Mouse (Mus musculus) midbrain, embryonic 16.5 days (tissue): ENCODE results near the gene Robo1. TPM values are rescaled to one million over a fixed set of nuclear protein-coding genes. Genes with fewer than 3 reads are reported as not detected.

ENCODE experiments used
- ATAC-seq: fragments of 200-750 bp; cut with Nextera tagmentation; 2 replicates; pipeline ENCODE4 v1.8.0; 2017; ENCODE audit warnings: moderate TSS enrichment
- H3K27ac ChIP-seq: fragments of 300-500 bp; sonication (generic); 2 replicates; pipeline ENCODE4 v1.5.1; 2014; ENCODE audit warnings: mild to moderate bottlenecking, low read length, mixed read lengths
- H3K27me3 ChIP-seq: fragments of 300-500 bp; sonication (generic); 2 replicates; pipeline ENCODE4 v1.6.1; 2014; ENCODE audit warnings: low read depth, low read length, mixed read lengths; ENCODE audit not compliant: control insufficient read depth, insufficient read depth
- H3K36me3 ChIP-seq: fragments of 300-500 bp; sonication (generic); 2 replicates; pipeline ENCODE4 v1.6.1; 2014; ENCODE audit warnings: mild to moderate bottlenecking, low read length, moderate library complexity, mixed read lengths; ENCODE audit not compliant: control insufficient read depth, insufficient read depth
- H3K4me1 ChIP-seq: fragments of 300-500 bp; sonication (generic); 2 replicates; pipeline ENCODE4 v1.6.1; 2014; ENCODE audit warnings: mild to moderate bottlenecking, low read length, mixed read lengths; ENCODE audit not compliant: control insufficient read depth, insufficient read depth
- H3K4me2 ChIP-seq: fragments of 300-500 bp; sonication (generic); 2 replicates; pipeline ENCODE4 v1.6.1; 2014; ENCODE audit warnings: mild to moderate bottlenecking, low read length, mixed read lengths
- H3K4me3 ChIP-seq: fragments of 300-500 bp; sonication (generic); 2 replicates; pipeline ENCODE4 v1.5.1; 2014; ENCODE audit warnings: low read depth, mild to moderate bottlenecking, low read length, moderate library complexity, mixed read lengths
- H3K9ac ChIP-seq: fragments of 300-500 bp; sonication (generic); 2 replicates; pipeline ENCODE4 v1.6.1; 2014; ENCODE audit warnings: low read depth, low read length, mixed read lengths
- H3K9me3 ChIP-seq: fragments of 300-500 bp; sonication (generic); replicated peaks from 2 replicates; pipeline ENCODE4 v1.6.1; 2014; ENCODE audit warnings: mild to moderate bottlenecking, low read length, mixed read lengths; ENCODE audit not compliant: control insufficient read depth, poor library complexity, severe bottlenecking
- WGBS: fragments of 180-500 bp; shearing (Covaris S2); extraction: QIAGEN DNeasy Blood & Tissue Kit; methylation state at CpG from one replicate; pipeline ENCODE4 v1.1.7; 2014; 5-methylcytosine and 5-hydroxymethylcytosine counted together
- polyA plus RNA-seq: library from polyadenylated mRNA; unstranded; fragments of >200 nt; fragmentation: Nextera tagmentation; extraction: Ambion mirVana; gene quantifications from 2 replicates; pipeline ENCODE4 v1.2.1, GENCODE M21; 2015

The Robo1 gene
- polyA plus RNA-seq, 1 experiment from 2014 or later = 47.9 TPM

DNA sequence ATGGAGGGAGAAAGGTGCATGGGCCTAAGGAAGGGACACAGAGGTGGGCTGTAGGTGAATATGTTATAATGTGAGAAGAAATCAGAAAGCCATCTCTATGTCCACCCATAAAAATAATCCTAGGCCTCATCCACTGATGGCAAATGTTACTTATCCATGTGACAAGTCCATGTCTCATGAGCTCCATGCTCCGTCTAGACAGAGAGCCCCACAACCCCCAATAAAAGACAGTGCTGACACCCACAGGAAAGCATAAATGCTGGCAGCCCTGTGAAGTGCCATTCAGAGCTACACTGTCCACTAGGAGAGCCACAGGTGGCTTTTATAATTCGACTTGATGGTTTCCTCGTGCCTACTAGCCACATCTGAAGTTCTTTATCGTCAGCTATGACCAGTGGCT, 694.6 kb downstream of the Robo1 start:
- no peak for ATAC-seq
- Histone ChIP-seq H3K36me3 (peaks cover 8% of the 10 kb centered on the region; the same call in 1 of the 2 replicates), H3K9ac (no peak overlapping the region), H3K9me3 (no peaks in the 10 kb centered on the region), H3K27ac (no peak overlapping the region), H3K27me3 (no peaks in the 10 kb centered on the region), H3K4me1 (no peaks in the 10 kb centered on the region), H3K4me3 (no peak overlapping the region), H3K4me2 (no peak overlapping the region)
- WGBS = 85% methylated on average over 4 of the region's 4 CpGs

DNA sequence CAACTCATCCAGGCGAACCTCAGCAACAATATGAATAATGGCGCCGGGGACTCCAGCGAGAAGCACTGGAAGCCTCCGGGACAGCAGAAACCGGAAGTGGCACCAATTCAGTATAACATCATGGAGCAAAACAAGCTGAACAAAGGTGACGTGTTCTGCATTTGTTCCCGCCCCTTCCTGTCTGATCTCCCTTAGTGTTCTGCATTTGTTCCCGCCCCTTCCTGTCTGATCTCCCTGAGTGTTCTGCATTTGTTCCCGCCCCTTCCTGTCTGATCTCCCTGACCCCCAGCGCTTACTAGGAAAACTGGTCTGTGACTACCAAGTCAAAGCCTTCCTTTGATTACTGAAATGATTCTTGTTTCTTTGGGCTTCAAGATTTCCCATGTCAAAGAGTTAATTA, 696.5 kb downstream of the Robo1 start:
- Histone ChIP-seq H3K27me3 (no peaks in the 10 kb centered on the region), H3K9ac (no peak overlapping the region), H3K36me3 (peaks cover 8% of the 10 kb centered on the region; the same call in 1 of the 2 replicates), H3K4me1 (no peaks in the 10 kb centered on the region), H3K4me2 (no peak overlapping the region), H3K9me3 (no peaks in the 10 kb centered on the region), H3K4me3 (no peak overlapping the region), H3K27ac (no peak overlapping the region)
- ATAC-seq = no peak
- 93% methylated on average over 11 of the region's 11 CpGs for WGBS

DNA sequence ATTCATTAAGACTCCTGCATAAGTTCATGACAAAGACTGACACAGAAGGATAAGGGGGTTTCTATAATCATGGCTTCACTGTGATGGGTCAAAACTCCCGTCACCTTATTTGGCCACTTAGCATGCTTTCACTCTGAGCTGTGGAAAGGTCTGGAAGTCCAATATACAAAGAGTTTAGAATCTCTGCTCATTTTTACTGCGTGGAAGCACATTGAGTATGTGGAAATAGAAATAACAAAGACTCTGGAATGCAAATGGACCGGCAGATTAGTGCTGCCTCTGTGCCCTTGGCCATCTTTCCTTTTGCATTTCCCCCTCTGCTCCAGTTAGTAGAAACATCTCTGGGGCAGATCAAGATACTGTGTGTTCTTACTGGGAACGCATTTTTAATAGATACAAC, 697.7 kb downstream of the Robo1 start:
- no peak for ATAC-seq
- 52% methylated on average over 4 of the region's 4 CpGs for WGBS

DNA sequence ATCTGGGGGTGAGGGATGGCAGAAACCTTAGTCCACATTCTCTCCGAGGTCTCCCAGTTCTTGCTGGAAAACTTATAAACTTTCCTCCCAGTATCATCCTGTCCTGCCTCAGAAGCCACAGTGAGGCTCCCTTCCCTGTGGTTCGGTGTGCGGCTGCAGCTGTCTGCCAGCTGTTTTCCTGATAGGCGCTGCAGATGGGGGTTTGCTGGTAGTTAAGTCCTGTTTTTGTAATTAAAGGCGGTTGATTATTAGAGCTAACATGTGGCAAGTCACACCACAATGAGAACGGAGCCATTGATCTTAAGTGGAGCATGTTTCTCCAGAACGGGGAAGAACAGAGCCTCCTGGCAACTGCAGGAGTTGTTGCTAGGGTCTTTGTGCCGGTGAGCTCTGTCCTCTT, 699.3 kb downstream of the Robo1 start:
- no peak overlapping the region for H3K4me3 ChIP-seq
- H3K36me3 ChIP-seq = peaks cover 11% of the 10 kb centered on the region; the same call in 1 of the 2 replicates
- no peak for ATAC-seq
- no peak overlapping the region for H3K27ac ChIP-seq
- no peak overlapping the region for H3K9ac ChIP-seq
- H3K27me3 ChIP-seq = no peaks in the 10 kb centered on the region
- no peaks in the 10 kb centered on the region for H3K4me1 ChIP-seq
- H3K4me2 ChIP-seq = no peak overlapping the region
- H3K9me3 ChIP-seq = no peaks in the 10 kb centered on the region
- 54% methylated on average over 8 of the region's 8 CpGs for WGBS

More for the DNA sequence above, 697.7 kb downstream of the Robo1 start:
- peaks cover 11% of the 10 kb centered on the region; the same call in 1 of the 2 replicates for H3K36me3 ChIP-seq
- H3K27ac ChIP-seq = no peak overlapping the region
- H3K4me2 ChIP-seq = no peak overlapping the region
- no peak overlapping the region for H3K9ac ChIP-seq
- H3K4me1 ChIP-seq = no peaks in the 10 kb centered on the region
- no peaks in the 10 kb centered on the region for H3K9me3 ChIP-seq
- no peak overlapping the region for H3K4me3 ChIP-seq
- no peaks in the 10 kb centered on the region for H3K27me3 ChIP-seq

DNA sequence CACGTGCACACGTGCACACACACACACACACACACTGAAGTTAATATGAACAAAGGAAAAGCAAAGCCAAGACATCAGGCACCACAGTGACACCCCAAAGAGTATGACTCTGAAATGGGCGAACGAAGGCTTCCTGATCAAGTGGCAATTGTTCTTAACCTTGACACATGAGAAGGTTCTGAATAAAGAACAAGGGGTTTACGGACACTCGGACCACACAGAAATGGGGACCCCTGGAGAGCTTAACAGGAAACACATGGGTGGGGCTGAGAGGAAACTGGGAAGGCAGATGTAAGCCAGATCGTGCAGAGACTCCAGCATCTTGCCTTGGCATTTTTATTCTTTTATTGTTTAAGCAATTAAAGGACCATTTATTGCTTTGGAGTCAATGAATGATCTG, 703.2 kb downstream of the Robo1 start:
- no peaks in the 10 kb centered on the region for H3K9me3 ChIP-seq
- no peak overlapping the region for H3K4me3 ChIP-seq
- H3K4me2 ChIP-seq = no peak overlapping the region
- no peak for ATAC-seq
- no peak overlapping the region for H3K9ac ChIP-seq
- WGBS = 72% methylated on average over 7 of the region's 7 CpGs
- H3K36me3 ChIP-seq = peaks cover 6% of the 10 kb centered on the region; the same call in 1 of the 2 replicates
- no peaks in the 10 kb centered on the region for H3K4me1 ChIP-seq
- H3K27me3 ChIP-seq = no peaks in the 10 kb centered on the region
- H3K27ac ChIP-seq = no peak overlapping the region

DNA sequence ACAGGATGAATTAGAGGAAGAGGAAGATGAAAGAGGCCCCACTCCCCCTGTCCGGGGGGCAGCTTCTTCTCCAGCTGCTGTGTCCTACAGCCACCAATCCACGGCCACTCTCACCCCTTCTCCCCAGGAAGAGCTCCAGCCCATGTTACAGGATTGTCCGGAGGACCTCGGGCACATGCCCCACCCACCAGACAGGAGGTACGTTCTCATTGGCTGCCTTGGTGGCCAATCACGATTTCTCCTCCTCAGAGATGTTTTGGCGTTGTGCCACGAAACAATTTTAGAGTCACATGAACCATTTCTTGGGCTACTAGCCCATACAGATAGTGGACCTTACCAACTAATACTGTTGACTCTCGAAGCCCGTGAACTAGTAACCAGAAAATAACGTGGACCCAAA, 704.8 kb downstream of the Robo1 start:
- Histone ChIP-seq H3K36me3 (peaks cover 6% of the 10 kb centered on the region; the same call in 1 of the 2 replicates), H3K27me3 (no peaks in the 10 kb centered on the region), H3K9me3 (no peaks in the 10 kb centered on the region), H3K4me1 (no peaks in the 10 kb centered on the region), H3K27ac (no peak overlapping the region), H3K4me2 (no peak overlapping the region), H3K9ac (no peak overlapping the region), H3K4me3 (no peak overlapping the region)
- ATAC-seq = no peak
- WGBS = 96% methylated on average over 11 of the region's 11 CpGs

DNA sequence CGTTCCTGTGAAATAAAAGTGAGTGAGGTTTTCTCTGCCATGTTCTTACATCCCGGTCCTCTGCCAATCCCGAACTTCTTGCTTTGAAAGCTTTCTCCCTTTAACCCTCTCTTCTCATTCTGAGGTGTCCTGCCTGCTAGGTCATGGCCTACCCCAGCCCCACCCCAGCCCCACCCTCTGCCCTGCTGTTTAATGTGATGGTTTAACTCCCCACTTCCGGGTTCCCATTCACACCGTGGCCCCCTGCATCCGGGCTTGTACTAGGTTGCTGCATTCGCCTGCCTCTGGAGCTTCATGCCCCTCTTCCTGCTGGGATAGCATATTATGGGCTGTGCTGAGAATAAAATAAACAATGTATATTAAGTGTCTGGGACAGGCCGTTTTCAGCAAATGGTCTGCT, 706.4 kb downstream of the Robo1 start:
- H3K4me1 ChIP-seq = no peaks in the 10 kb centered on the region
- H3K27ac ChIP-seq = no peak overlapping the region
- peaks cover 6% of the 10 kb centered on the region; the same call in 1 of the 2 replicates for H3K36me3 ChIP-seq
- no peak overlapping the region for H3K4me3 ChIP-seq
- H3K27me3 ChIP-seq = no peaks in the 10 kb centered on the region
- H3K9ac ChIP-seq = no peak overlapping the region
- H3K9me3 ChIP-seq = no peaks in the 10 kb centered on the region
- no peak overlapping the region for H3K4me2 ChIP-seq
- ATAC-seq = no peak
- 77% methylated on average over 8 of the region's 8 CpGs for WGBS

DNA sequence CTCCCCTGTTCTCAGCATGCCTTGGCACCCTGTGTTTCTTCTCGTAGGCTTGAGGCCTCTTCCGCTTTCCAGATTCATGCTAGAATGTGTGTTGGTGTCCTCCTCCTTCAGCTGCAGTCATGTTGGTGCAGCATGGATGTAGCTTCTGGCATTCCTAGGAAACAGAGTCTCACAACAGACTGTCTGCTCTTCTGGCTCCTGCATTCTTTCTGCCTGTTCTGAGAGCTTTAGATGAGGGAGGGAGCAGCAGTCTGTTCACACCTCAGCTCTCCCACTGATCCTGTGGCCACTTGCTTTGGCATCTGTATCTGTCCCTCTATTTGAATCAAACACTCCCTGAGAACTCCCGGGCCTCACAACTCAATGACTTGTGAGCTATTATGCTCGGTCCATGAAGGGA, 707.9 kb downstream of the Robo1 start:
- no peak overlapping the region for H3K4me3 ChIP-seq
- H3K4me2 ChIP-seq = no peak overlapping the region
- H3K27me3 ChIP-seq = no peaks in the 10 kb centered on the region
- no peak for ATAC-seq
- H3K27ac ChIP-seq = no peak overlapping the region
- H3K4me1 ChIP-seq = no peaks in the 10 kb centered on the region
- WGBS = 82% methylated on average over 4 of the region's 4 CpGs
- no peaks in the 10 kb centered on the region for H3K9me3 ChIP-seq
- peaks cover 4% of the 10 kb centered on the region; the same call in 1 of the 2 replicates for H3K36me3 ChIP-seq
- no peak overlapping the region for H3K9ac ChIP-seq

DNA sequence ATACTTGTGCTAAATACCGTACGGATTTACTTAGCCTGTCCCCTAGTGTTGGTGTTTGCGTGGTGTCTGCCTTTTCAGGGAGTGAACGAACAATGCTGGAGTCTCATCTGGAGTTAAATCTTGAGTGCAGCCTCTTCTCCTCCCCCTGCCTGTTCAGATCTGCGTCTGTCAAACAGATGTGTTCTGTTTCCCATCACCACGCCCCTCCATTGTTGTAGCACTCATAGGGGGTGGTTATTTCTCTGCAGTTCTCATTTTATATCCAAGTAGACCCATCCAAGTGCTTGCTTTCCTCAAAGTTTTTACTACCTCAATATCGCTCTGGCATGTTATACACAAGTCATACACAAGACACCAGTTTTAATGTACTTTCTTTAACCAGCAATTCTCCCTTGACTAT, 708.7 kb downstream of the Robo1 start:
- no peak overlapping the region for H3K4me2 ChIP-seq
- H3K9ac ChIP-seq = no peak overlapping the region
- no peak overlapping the region for H3K4me3 ChIP-seq
- ATAC-seq = no peak
- no peaks in the 10 kb centered on the region for H3K9me3 ChIP-seq
- H3K27ac ChIP-seq = no peak overlapping the region
- peaks cover 4% of the 10 kb centered on the region; the same call in 1 of the 2 replicates for H3K36me3 ChIP-seq
- H3K4me1 ChIP-seq = no peaks in the 10 kb centered on the region
- 69% methylated on average over 7 of the region's 7 CpGs for WGBS
- no peaks in the 10 kb centered on the region for H3K27me3 ChIP-seq
